Mouse (Mus musculus) CH12.LX (cell line): ENCODE data around the gene Nnat. TPM values are rescaled to one million over a fixed set of nuclear protein-coding genes. Genes with fewer than 3 reads are reported as not detected.

Experiments
- DNase-seq: peaks from one replicate; pipeline ENCODE4 v3.0.0-alpha.2; 2013; ENCODE audit errors: extremely low read depth
- H3K27ac ChIP-seq: 2 replicates; pipeline ENCODE4 v1.5.1; 2012; ENCODE audit warnings: low read depth, mild to moderate bottlenecking, control low read depth, moderate library complexity; ENCODE audit not compliant: insufficient read depth
- H3K27me3 ChIP-seq: replicated peaks from 2 replicates; pipeline ENCODE3; 2012; ENCODE audit warnings: inconsistent platforms
- H3K36me3 ChIP-seq, 2 experiments: replicated peaks in 1 of 2; 2 replicates each; pipeline versions ENCODE3 to v1.6.1; 2012; ENCODE audit warnings: inconsistent platforms in 1 of 2, low read length in 1 of 2, mild to moderate bottlenecking in 1 of 2, mixed read lengths in 1 of 2, moderate library complexity in 1 of 2; ENCODE audit not compliant: control insufficient read depth in 1 of 2, insufficient read depth in 1 of 2
- H3K4me1 ChIP-seq, 2 experiments: 2 replicates each; pipeline ENCODE4 v1.6.1; 2012; ENCODE audit warnings: inconsistent platforms in 1 of 2, moderate library complexity in 1 of 2; ENCODE audit not compliant: insufficient read depth in 2 of 2, control insufficient read depth in 1 of 2
- H3K4me2 ChIP-seq: 2 replicates; pipeline ENCODE4 v1.6.1; 2012; ENCODE audit warnings: low read depth, mild to moderate bottlenecking, control low read depth; ENCODE audit not compliant: poor library complexity, insufficient read depth, severe bottlenecking
- H3K4me3 ChIP-seq, 3 experiments: fragments of 150-350 bp in 1 of 3; sonication (generic) in 1 of 3; replicated peaks in 1 of 3; 2 replicates each; pipeline versions ENCODE3 to v1.5.1; 2011 to 2012; ENCODE audit warnings: low read depth in 2 of 3, low read length in 2 of 3, mild to moderate bottlenecking in 2 of 3, moderate library complexity in 2 of 3, control low read depth in 1 of 3, improper control_type of control experiment in 1 of 3, inconsistent platforms in 1 of 3, mixed read lengths in 1 of 3; ENCODE audit not compliant: poor library complexity in 1 of 3
- H3K79me2 ChIP-seq: replicated peaks from 2 replicates; pipeline ENCODE4 v1.6.1; 2012; ENCODE audit warnings: mild to moderate bottlenecking, moderate library complexity; ENCODE audit not compliant: control insufficient read depth, poor library complexity, insufficient read depth, severe bottlenecking; ENCODE audit errors: extremely low read depth
- H3K9ac ChIP-seq: 2 replicates; pipeline ENCODE4 v1.6.1; 2012; ENCODE audit warnings: low read depth, mild to moderate bottlenecking, control low read depth, moderate library complexity; ENCODE audit not compliant: insufficient read depth
- H3K9me3 ChIP-seq: replicated peaks from 2 replicates; pipeline ENCODE3; 2012; ENCODE audit warnings: low read length, inconsistent platforms, mixed read lengths
- CHD1 ChIP-seq: IDR thresholded peaks from 2 replicates; pipeline ENCODE4 v1.6.1; 2012; ENCODE audit warnings: low read depth, low read length, improper control_type of control experiment, inconsistent platforms
- CTCF ChIP-seq, 2 experiments: IDR thresholded peaks in 1 of 2; conservative IDR thresholded peaks in 1 of 2; 2 replicates each; pipeline ENCODE4 v1.5.1; 2011 to 2012; ENCODE audit warnings: low read depth in 2 of 2, low read length in 2 of 2, improper control_type of control experiment in 1 of 2, inconsistent platforms in 1 of 2, mild to moderate bottlenecking in 1 of 2, moderate library complexity in 1 of 2
- E2F4 ChIP-seq: IDR thresholded peaks from 2 replicates; pipeline ENCODE4 v1.6.1; 2011; ENCODE audit warnings: low read depth, low read length, improper control_type of control experiment; ENCODE audit not compliant: insufficient replicate concordance
- ELF1 ChIP-seq: IDR thresholded peaks from 2 replicates; pipeline ENCODE4 v1.6.1; 2014; ENCODE audit warnings: low read depth, mild to moderate bottlenecking, inconsistent platforms, low read length, improper control_type of control experiment
- EP300 ChIP-seq: IDR thresholded peaks from 2 replicates; pipeline ENCODE4 v1.6.1; 2011; ENCODE audit warnings: low read length, improper control_type of control experiment
- KAT2A ChIP-seq: IDR thresholded peaks from 2 replicates; pipeline ENCODE4 v1.6.1; 2012; ENCODE audit warnings: low read length, improper control_type of control experiment, inconsistent platforms; ENCODE audit not compliant: insufficient replicate concordance
- MAFK ChIP-seq: IDR thresholded peaks from 2 replicates; pipeline ENCODE4 v1.6.1; 2011; ENCODE audit warnings: low read length, improper control_type of control experiment; ENCODE audit not compliant: insufficient replicate concordance
- MAX ChIP-seq: IDR thresholded peaks from 2 replicates; pipeline ENCODE4 v1.6.1; 2011; ENCODE audit warnings: low read length, improper control_type of control experiment
- MAZ ChIP-seq: IDR thresholded peaks from 2 replicates; pipeline ENCODE4 v1.6.1; 2012; ENCODE audit warnings: low read depth, mild to moderate bottlenecking, inconsistent platforms, low read length, improper control_type of control experiment, moderate library complexity
- MEF2A ChIP-seq: IDR thresholded peaks from 2 replicates; pipeline ENCODE4 v1.6.1; 2014; ENCODE audit warnings: low read depth, mild to moderate bottlenecking, inconsistent platforms, low read length, improper control_type of control experiment, borderline replicate concordance
- MYC ChIP-seq: IDR thresholded peaks from 2 replicates; pipeline ENCODE4 v1.6.1; 2011; ENCODE audit warnings: low read depth, mild to moderate bottlenecking, improper control_type of control experiment, low read length
- NRF1 ChIP-seq: IDR thresholded peaks from 2 replicates; pipeline ENCODE4 v1.6.1; 2014; ENCODE audit warnings: low read depth, mild to moderate bottlenecking, inconsistent platforms, low read length, improper control_type of control experiment, moderate library complexity
- POLR2AphosphoS2 ChIP-seq: IDR thresholded peaks from 2 replicates; pipeline ENCODE4 v1.6.1; 2011; ENCODE audit warnings: low read depth, low read length, improper control_type of control experiment
- RCOR1 ChIP-seq: conservative IDR thresholded peaks from 2 replicates; pipeline ENCODE4 v1.6.1; 2012; ENCODE audit warnings: low read depth, mild to moderate bottlenecking, inconsistent platforms, low read length, improper control_type of control experiment
- SMC3 ChIP-seq: IDR thresholded peaks from 2 replicates; pipeline ENCODE4 v1.6.1; 2011; ENCODE audit warnings: low read depth, low read length, improper control_type of control experiment
- TBP ChIP-seq: conservative IDR thresholded peaks from 2 replicates; pipeline ENCODE4 v1.6.1; 2011; ENCODE audit warnings: low read depth, low read length, improper control_type of control experiment
- TCF12 ChIP-seq: IDR thresholded peaks from 2 replicates; pipeline ENCODE4 v1.6.1; 2014; ENCODE audit warnings: low read depth, mild to moderate bottlenecking, inconsistent platforms, low read length, improper control_type of control experiment
- UBTF ChIP-seq: IDR thresholded peaks from 2 replicates; pipeline ENCODE4 v1.6.1; 2012; ENCODE audit warnings: low read depth, mild to moderate bottlenecking, inconsistent platforms, low read length, improper control_type of control experiment, moderate library complexity
- USF1 ChIP-seq: IDR thresholded peaks from 2 replicates; pipeline ENCODE4 v1.6.1; 2014; ENCODE audit warnings: low read depth, mild to moderate bottlenecking, inconsistent platforms, low read length, improper control_type of control experiment
- USF2 ChIP-seq: conservative IDR thresholded peaks from 2 replicates; pipeline ENCODE4 v1.6.1; 2011; ENCODE audit warnings: low read depth, low read length, improper control_type of control experiment
- ZC3H11A ChIP-seq: IDR thresholded peaks from 2 replicates; pipeline ENCODE4 v1.6.1; 2012; ENCODE audit warnings: low read depth, mild to moderate bottlenecking, inconsistent platforms, low read length, improper control_type of control experiment
- ZKSCAN1 ChIP-seq: IDR thresholded peaks from 2 replicates; pipeline ENCODE4 v1.6.1; 2012; ENCODE audit warnings: low read depth, inconsistent platforms, low read length, improper control_type of control experiment, borderline replicate concordance
- ZMIZ1 ChIP-seq: IDR thresholded peaks from 2 replicates; pipeline ENCODE4 v1.6.1; 2012; ENCODE audit warnings: low read depth, mild to moderate bottlenecking, inconsistent platforms, low read length, improper control_type of control experiment
- ZNF384 ChIP-seq: IDR thresholded peaks from 2 replicates; pipeline ENCODE4 v1.6.1; 2012; ENCODE audit warnings: low read depth, low read length, improper control_type of control experiment, inconsistent platforms
- dilution Hi-C: fragments of 300-500 bp; cut with MboI; formaldehyde crosslinking; loops from 2 replicates; pipeline ENCODE4 v1.14.3; 2020; ENCODE audit warnings: low sequenced_read_pairs; ENCODE audit not compliant: extremely low pct_unique_long_range_greater_than_20kb, extremely low pct_ligation_motif_present
- in situ Hi-C: fragments of 300-500 bp; cut with MboI; formaldehyde crosslinking; loops from 3 replicates; pipeline ENCODE4 v1.14.3; 2019; ENCODE audit warnings: low sequenced_read_pairs, low pct_ligation_motif_present, low pct_unique_long_range_greater_than_20kb, mixed read lengths
- polyA plus RNA-seq: library from polyadenylated mRNA; unstranded; fragments of >175 nt; gene quantifications from 2 replicates; pipeline ENCODE4 v1.2.1, GENCODE M21; 2012; ENCODE audit warnings: low read depth; ENCODE audit not compliant: insufficient read length
- total RNA-seq, 2 experiments: library from RNA; depleted of rRNA; stranded (reverse); fragments of 300-350 nt in 1 of 2; fragments of >200 nt in 1 of 2; gene quantifications; 2 replicates each; pipeline ENCODE4 v1.2.3; 2012 to 2014

Gene Nnat
- total and polyA plus RNA-seq, 3 experiments, result 0.76 to 0.84 TPM; not detected in 1

DNA sequence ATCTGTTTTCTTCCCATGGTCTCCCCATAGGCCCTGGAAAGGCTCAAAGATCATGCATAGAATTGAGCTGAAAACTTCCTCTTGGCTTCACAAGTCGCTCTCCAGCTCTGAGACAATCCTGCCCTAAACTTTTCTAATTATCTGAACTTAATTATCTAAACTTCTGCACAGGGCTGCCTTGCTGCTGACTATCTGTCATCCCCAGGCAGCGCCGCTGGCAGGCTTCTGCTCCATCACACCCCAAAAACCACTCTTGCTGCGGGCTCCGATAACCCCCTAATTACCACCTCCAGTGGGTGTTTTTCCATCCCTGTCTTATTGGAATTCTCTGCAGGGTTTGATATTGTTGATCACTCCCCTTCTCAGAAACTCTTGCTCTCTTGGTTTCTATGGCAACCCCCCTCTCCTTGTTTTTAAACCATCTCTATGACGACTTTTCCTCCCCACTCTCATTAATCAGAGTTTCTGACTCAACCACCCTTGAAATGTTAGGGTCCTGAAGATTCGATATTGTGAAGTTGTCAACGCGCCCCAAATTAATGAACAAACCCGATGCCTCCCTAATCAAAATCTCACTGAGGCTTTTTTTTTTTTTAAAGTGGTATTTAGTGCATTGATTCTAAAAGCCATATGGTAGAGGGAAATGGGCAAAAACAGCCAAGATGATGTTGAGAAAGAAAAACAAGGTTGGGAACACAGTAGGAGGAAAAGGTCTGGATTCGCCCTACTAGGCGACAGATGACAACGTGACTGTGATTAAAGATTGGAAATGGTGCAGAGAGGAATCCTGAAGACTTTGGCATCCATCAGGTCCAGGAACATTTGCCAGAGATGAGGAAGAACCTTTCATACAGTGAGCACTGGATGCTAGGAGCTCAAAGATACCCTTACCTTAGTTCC is 29.6 kb upstream of the Nnat start:
- in situ Hi-C loops, result no loop called here
- dilution Hi-C loops, result no loop called here
- no peak overlapping the region for H3K27ac ChIP-seq

DNA sequence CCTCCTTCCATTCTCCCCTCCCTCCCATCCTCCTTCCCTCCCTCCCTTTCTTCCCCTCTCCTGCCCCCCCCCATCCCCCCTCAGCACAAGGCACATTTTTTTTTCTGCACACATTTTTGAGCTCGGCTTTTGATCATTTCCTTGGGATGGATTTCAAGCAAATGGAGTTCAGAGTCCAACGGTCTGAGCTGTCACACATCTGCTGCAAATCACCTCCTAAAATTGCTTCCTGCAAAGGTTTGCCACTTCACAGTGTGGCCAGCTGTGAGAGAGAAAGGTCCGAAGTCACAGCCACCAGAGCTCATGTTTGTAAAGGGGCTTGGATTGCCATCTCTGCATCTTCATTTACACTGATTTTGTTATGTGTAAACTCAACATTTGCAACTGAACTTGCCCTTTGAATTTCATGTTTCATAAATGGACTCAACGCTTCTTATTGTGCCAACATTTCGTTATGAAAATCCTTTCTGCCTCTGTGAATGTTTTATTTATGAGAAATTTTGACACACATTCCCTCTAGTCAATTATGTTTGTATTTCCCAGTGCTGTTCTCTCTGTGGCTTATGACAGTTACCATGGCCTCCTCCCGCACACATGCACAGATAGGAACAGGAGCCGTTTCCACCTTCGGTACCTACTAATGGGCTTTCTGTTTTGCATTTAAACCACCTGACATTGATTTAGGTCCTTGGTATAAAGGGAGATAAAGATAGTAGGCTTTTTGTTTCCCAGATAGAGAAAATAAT is 28.0 kb upstream of the Nnat start:
- Histone ChIP-seq H3K9me3 (no peaks in the 10 kb centered on the region), H3K27ac (no peak overlapping the region)
- TF ChIP-seq ZNF384, result no peak
- no peak for TF ChIP-seq ELF1
- no peak for TF ChIP-seq ZKSCAN1
- TF ChIP-seq CTCF (conservative IDR thresholded peaks at IDR 0.05 in 1 of 2, IDR thresholded peaks at IDR 0.05 in 1 of 2; ENCODE audit: low read depth in 2 of 2, low read length in 2 of 2), result no peak
- TF ChIP-seq ZC3H11A, result no peak
- no peak for TF ChIP-seq USF2
- TF ChIP-seq CHD1, result no peak
- no peak for TF ChIP-seq MYC
- no peak for TF ChIP-seq KAT2A
- TF ChIP-seq MAX, result no peak
- TF ChIP-seq, all 38 proteins: peak for 0
- H3K27me3 ChIP-seq, result peaks cover 77% of the 10 kb centered on the region
- H3K4me1 ChIP-seq, result no peaks in the 10 kb centered on the region
- no peaks in the 10 kb centered on the region for H3K36me3 ChIP-seq
- no peak for DNase-seq
- in situ Hi-C loops, result no loop called here
- dilution Hi-C loops, result no loop called here
- H3K9ac ChIP-seq, result no peak overlapping the region
- no peak overlapping the region for H3K4me3 ChIP-seq
- no peaks in the 10 kb centered on the region for H3K79me2 ChIP-seq
- no peak overlapping the region for H3K4me2 ChIP-seq

More for the DNA sequence above, 29.6 kb upstream of the Nnat start:
- H3K4me3 ChIP-seq, result no peak overlapping the region
- H3K9me3 ChIP-seq, result no peaks in the 10 kb centered on the region
- no peak overlapping the region for H3K9ac ChIP-seq
- no peaks in the 10 kb centered on the region for H3K4me1 ChIP-seq
- no peaks in the 10 kb centered on the region for H3K36me3 ChIP-seq
- no peak overlapping the region for H3K4me2 ChIP-seq
- H3K27me3 ChIP-seq, result peaks cover 78% of the 10 kb centered on the region
- H3K79me2 ChIP-seq, result no peaks in the 10 kb centered on the region
- TF ChIP-seq MAZ (no peak), RCOR1 (no peak), ZKSCAN1 (no peak), ZMIZ1 (no peak), POLR2AphosphoS2 (no peak), MAX (no peak), E2F4 (no peak), NRF1 (no peak), ZNF384 (no peak), TCF12 (no peak), UBTF (no peak), EP300 (no peak), TBP (no peak), KAT2A (no peak), SMC3 (no peak), USF1 (no peak), MAFK (no peak), CTCF (conservative IDR thresholded peaks at IDR 0.05 in 1 of 2, IDR thresholded peaks at IDR 0.05 in 1 of 2; ENCODE audit: low read depth in 2 of 2, low read length in 2 of 2) (no peak), MEF2A (no peak), CHD1 (no peak)
- DNase-seq, result no peak
